Mouse (Mus musculus) induced T-regulatory cell, adult 2 months (primary cell): ENCODE data around the gene Ggnbp2.

Experiments used
- DNase-seq: peaks from one replicate; pipeline ENCODE4 v3.0.0-alpha.2; 2012; ENCODE audit warnings: low read depth

Ggnbp2 gene

GRCm38 (mm10) chr11:84825261-84825807 lies 45.3 kb downstream of the Ggnbp2 start:
- DNase-seq = no peak

DNA sequence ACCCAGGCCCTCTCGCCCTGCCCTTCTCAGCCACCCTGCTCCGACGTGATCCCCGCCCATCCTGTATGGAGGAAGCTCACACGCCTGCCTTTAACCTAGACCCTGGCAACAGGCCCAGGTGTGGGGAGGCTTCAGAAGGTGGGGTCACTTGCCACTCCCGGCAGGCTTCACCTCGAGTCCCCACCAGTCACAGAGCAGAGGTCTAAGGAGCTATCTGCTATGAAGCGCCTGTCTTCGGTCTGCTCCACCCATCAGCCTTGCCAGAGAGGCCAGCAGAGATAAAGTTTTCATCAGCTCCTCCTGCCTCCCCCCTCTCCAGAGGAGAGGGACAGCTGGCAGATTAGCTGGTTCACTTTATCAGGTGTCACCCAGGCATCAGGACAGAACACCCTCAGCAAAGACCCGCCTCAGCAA lies 47.1 kb downstream of the Ggnbp2 start:
- no peak for DNase-seq

GRCm38 (mm10) chr11:84822487-84822886 lies 48.1 kb downstream of the Ggnbp2 start:
- no peak for DNase-seq

DNA sequence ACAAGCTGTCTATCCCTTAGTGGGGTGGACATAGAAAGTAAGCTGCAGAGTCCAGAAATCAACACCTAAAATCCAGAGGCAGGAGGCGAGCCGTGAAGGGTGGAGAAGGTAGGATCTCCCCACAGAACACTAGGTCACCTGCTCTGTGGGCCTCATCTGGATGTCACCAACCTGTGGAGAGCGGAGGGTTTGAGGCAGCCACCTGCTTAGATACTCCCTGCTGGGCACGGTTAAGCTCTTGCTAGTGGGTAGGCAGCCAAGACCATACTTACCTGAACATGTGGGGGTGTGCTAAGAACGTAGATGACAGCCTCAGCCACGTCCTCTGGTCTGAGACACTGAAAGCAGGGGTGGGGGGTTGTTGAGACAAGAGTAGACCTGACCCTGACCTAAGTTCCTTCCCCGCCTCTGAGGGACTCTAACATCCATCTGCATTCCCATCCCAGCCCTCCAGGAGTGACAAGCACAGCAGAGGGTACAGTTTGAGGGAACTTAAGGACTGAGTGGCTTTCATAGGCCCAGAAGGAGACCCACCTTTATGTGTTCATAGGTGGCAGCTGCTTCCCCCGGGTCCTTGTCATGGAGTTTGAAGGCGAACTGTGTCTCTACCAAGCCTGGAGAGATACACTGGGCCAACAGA lies 49.4 kb downstream of the Ggnbp2 start:
- DNase-seq = no peak

DNA sequence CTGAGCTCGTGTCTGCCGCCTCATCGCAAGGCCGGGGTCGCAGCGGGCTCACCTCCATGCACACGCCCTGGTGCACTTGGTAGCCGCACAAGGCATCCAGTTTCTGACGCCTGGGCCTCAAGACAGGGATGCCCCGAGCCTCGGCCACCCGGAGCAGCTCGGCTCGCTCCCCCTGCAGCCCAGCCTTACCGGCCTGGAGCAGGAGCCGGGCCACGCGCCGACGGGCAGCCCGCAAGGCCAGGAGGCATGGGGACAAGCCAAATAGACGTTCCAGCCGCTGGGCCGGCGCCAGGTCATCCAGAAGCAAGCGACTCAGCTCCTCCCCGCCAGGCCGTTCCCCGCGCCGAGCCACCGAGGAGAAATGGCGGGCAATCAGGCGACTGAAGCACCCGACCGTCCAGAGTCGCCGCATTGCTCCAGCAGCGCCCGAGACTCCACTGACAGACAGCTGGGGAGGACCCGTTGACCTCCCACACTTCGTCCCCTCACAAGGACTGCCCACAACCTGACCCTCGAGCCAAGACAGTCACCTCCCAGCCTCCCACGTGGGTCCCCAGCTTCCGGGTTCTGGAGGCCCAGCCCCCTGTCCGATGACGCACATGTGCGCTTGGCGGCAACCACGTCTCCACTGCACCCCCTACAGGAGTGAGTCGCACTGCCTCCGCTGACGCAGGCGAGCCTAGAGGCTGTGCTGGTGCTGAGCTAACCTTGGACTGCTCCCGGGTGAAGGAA lies 51.5 kb downstream of the Ggnbp2 start, which contains the start of gene Mrm1:
TSS of gene Mrm1 (minus strand) at position 555 of the 732 bp plus-strand sequence.
- DNase-seq = peak; percentile 97

DNA sequence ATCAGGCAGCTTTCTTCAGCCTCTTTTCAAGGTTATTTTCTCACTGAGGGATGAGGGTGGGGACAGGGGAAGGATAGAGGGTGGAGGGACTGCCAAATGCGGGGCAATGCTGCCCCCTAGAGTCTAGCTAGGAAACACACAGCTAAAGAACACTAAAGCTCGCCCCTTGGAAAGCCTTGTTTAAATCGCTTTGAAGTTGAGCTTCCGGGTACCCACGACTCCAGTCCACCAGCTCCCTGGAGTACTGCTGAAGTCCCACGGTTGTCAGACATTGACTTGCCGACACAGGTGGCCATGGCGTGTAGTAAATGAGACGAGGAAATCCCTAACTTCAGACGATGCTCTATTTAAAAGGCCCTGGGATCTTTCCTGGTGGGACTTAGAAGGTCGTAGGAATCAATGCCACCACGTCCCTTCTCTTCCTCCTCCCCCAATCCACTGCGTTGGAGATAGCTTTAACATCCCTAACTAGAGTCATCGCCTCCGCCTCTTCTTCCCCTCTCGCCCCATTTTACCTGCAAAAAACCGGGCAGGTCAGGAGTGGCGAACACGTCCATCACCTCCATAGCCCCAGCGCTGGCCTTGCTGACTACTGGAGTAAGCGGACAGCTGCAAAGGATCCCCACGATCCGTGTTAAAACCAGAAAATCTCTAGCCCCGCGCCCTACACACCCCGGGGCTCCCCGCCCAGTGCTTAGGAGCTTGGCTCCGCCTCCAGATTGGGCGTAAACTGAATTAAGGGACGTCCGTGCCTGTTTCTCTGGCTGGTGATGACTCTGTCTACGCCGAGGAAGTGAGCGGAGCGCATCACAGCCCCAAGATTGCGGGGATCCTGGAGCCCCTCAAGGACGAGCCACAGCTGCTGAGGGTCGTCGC lies 52.3 kb downstream of the Ggnbp2 start:
- peak; percentile 96 for DNase-seq

DNA sequence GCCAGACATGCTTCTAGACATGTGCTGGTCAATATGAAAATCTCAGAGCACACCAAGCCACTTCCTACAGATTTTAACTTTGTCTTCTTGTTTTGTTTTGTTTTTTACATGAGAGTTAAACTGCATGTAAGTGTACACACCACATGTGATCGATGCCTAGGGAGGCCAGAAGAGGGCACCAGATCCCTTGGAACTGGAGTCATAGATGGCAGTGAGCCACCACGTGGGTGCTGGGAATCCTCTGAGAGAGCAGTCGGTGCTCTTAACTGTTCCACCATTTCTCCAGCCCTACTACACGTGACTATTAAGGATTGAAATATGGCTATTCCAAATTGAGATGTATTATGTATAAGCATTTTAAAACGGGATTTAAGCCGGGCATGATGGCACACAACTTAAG lies 53.3 kb downstream of the Ggnbp2 start:
- DNase-seq = peak; percentile 46

DNA sequence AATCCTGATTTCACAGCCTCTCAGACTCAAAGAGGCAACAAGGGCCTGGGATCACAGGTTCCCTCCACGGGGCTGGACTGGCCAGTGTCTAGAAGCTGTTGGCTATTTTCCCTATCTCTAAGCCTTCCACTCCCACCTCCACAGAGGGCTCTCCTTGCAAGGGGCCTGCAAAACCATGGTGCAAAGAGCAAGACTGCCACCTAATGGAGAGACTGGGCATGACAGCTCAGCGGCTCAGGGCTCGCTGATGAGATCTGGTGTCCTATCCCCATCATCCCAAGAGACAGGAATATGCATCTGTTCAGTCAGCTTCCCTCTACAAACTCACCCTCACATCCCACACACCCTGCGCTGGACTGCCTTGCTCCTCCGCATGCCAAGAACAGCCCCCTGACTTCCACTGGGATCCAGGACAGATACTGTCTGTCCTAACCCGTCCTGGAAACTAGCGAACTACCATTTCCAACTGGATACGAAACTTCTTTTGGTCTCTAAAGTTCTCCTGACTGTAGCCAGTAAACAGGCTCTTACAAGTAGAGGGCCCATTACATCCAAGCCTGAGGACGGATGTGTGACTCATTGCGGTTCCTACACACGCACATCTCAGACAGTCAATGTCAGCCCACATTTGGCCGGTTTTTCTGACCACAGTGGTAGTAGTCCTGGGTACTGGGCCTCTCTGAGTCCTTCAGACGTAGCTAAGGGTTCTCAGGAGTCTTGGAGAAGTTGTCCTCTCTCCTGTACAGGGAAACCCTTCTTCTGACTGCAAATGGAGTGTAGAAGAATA lies 56.7 kb downstream of the Ggnbp2 start:
- peak; percentile 86 for DNase-seq

DNA sequence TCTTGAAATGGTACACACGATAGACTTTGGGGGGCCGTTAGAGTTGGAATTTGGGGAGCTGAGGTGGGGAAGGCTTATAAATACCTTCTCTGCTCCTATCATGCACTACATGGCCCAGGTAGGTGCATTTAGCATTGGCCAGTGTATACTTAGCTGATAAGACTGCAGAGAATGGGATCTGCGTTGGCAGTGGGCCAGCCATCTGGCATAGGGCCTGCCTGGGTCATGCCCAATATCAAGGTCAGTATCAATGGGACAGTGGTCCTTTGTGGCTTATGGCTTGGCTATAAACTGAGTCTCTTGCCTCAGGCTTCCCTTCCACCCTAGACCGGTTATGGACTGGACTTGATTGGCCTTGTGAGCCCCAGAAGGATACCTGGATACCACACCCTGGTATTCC lies 66.2 kb downstream of the Ggnbp2 start:
- no peak for DNase-seq

DNA sequence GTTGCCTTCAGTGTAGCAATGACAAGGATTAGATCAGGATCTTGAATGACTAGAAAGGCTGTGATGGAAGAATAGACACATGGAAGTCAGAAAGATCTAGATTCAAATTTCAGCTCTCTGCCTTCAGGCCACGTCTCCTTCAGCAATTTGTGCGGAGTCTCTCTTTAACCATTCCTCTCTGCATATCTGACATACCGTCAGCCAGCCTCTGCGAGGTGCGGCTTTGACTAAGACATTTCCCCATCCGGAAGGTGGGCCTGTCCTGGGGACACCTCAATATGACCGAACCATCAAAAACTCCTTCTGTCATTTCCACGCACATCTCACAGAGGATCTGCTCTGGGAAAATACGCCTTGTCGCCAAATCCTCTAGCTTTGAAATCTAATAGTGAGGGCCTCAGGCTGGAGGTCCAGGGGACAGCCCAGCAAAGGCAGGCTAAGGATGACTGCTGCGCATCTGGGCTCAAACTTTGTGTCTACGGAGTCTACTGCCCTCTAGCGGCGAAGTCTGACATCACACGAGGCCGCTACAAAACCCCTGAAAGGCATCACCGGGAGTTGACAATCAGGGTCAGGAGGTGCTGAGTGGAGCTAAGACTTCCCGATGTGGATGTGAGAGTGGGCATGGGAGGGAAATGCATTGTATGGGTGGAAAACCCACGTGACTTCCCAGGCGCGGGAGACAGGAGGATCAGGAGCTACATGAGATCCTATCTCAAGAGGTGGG lies 72.8 kb downstream of the Ggnbp2 start:
- DNase-seq = peak; percentile 84

- no peak for DNase-seq
Measured at GRCm38 (mm10) chr11:84797026-84797425, 73.6 kb downstream of the Ggnbp2 start.

DNA sequence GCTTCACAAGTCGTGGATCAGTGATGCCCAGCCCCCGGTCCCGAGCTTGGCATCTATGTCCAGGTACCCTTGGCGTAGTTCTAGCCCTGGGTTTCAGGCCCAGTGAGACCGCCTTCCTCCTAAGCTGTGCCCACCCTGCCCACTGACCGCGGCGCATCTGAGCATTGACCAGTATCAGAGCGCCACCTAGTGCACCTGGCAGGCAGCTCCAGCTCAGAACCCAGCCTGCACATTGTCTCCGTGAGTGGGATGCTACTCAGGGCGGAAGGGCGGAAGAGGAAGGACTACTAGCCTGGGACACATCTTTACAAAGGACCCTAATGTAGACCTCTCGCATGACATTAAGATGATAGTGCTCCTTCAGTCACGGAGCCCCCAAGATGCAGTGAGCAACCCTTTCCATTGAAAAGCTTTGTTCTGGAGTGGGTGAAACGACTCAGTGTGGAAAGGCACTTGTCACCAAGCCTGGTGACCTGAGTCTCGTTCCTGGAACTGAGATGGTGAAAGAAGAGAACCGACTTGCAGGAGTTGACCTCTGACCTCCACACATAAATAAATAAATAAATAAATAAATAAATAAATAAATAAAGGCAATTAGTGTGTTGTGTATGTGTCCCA lies 76.0 kb downstream of the Ggnbp2 start:
- DNase-seq = peak; percentile 53

DNA sequence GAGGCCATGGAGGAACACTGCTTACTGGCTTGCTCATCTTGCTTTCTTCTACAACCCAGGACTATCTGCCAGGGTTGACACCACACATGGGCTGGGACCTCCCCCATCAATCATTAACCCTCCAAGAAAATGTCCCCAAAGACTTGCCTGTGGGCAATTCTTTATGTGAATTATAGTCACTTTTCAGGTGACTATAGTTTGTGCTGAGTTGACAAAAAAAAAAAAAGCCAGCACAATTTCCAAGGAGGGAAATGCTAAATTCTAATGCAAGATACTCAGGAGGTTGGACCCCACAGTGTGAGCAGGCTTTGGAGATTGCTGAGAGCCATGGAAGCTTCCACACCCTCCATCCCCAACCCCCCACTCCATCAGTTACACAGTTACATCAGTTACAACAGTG lies 77.1 kb downstream of the Ggnbp2 start:
- no peak for DNase-seq

DNA sequence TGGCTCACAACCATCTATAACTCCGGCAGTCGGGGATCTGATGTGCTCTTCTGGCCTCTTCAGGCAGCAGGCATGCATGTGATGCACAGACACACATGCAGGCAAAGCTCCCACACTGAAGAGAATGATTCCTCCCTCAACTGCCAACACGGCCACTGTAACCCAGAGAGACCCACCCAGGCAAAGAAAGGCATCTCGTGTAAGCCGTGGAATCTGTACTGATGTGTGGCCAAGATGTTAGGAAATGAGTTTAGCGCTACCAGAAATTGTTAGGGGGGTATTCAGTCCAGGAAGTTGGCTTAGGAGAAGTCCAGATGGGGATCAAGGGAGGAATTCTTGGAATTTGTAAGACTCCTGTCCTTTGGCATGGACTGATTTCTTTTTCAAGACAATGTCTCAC lies 80.2 kb downstream of the Ggnbp2 start:
- DNase-seq = no peak
